Mouse (Mus musculus) frontal cortex, adult 2 months (tissue): Measurements from ENCODE around the gene Polr3a. TPM values are rescaled to one million over a fixed set of nuclear protein-coding genes. Genes with fewer than 3 reads are reported as not detected.
A peak's percentile ranks its signal among the peaks of the same experiment; 100 is the strongest.

Experiments
- DNase-seq, 2 experiments: peaks; one replicate each; pipeline ENCODE4 v3.0.0; 2022; ENCODE audit warnings: low spot score in 1 of 2; ENCODE audit errors: extremely low spot score in 1 of 2
- polyA plus RNA-seq: library from polyadenylated mRNA; depleted of rRNA; stranded (reverse); fragments of >200 nt; gene quantifications from 2 replicates; pipeline ENCODE4 v1.2.3, GENCODE M21; 2012; rRNA removed

Polr3a gene
- 16.5 and 19.0 TPM in 2 replicates for polyA plus RNA-seq

- peak; percentile 86 to 96 for DNase-seq
These were observed at the start of gene Polr3a, which contains the start of gene Rps24 for GRCm38 (mm10) chr14:24486773-24487227. Gene Polr3a, minus strand, starts transcription at chr14:24487058. Gene Rps24, plus strand, starts transcription at chr14:24487125.

- DNase-seq = no peak
These were observed 48.1 kb upstream of the Polr3a start for GRCm38 (mm10) chr14:24534865-24535545.

- DNase-seq = no peak
These were observed 43.4 kb upstream of the Polr3a start for GRCm38 (mm10) chr14:24530228-24530627.

- DNase-seq = no peak
These were observed 39.6 kb upstream of the Polr3a start for GRCm38 (mm10) chr14:24526440-24526839.

GRCm38 (mm10) chr14:24525677-24526415 lies 39.0 kb upstream of the Polr3a start:
- no peak for DNase-seq

GRCm38 (mm10) chr14:24525137-24525536 lies 38.3 kb upstream of the Polr3a start:
- no peak for DNase-seq

- DNase-seq = no peak
These were observed 34.7 kb upstream of the Polr3a start for GRCm38 (mm10) chr14:24521597-24521996.

GRCm38 (mm10) chr14:24512527-24513161 lies 25.8 kb upstream of the Polr3a start:
- no peak for DNase-seq

- DNase-seq = no peak
These were observed 23.8 kb upstream of the Polr3a start for GRCm38 (mm10) chr14:24510679-24511078.

GRCm38 (mm10) chr14:24510218-24510617 lies 23.4 kb upstream of the Polr3a start:
- DNase-seq = no peak

- DNase-seq = no peak
These were observed 22.7 kb upstream of the Polr3a start for GRCm38 (mm10) chr14:24509557-24509956.

- DNase-seq = no peak
These were observed 21.4 kb upstream of the Polr3a start for GRCm38 (mm10) chr14:24508070-24508773.

- no peak for DNase-seq
These were observed 20.7 kb upstream of the Polr3a start for GRCm38 (mm10) chr14:24507452-24508069.

GRCm38 (mm10) chr14:24501256-24501655 lies 14.4 kb upstream of the Polr3a start:
- DNase-seq = no peak

GRCm38 (mm10) chr14:24500845-24501186 lies 14.0 kb upstream of the Polr3a start:
- DNase-seq = no peak

GRCm38 (mm10) chr14:24500091-24500844 lies 13.4 kb upstream of the Polr3a start:
- DNase-seq = peak; percentile 62 to 95

GRCm38 (mm10) chr14:24499478-24499877 lies 12.6 kb upstream of the Polr3a start:
- no peak for DNase-seq

GRCm38 (mm10) chr14:24498561-24499255 lies 11.8 kb upstream of the Polr3a start:
- no peak for DNase-seq

- DNase-seq = no peak
These were observed 10.6 kb upstream of the Polr3a start for GRCm38 (mm10) chr14:24497443-24497842.
